Mouse (Mus musculus) gastrocnemius, postnatal 25 days (tissue): Measurements from ENCODE around the gene Syt13. TPM values are rescaled to one million over a fixed set of nuclear protein-coding genes. Genes with fewer than 3 reads are reported as not detected.

Source experiments
- DNase-seq: peaks from one replicate; pipeline ENCODE4 v3.0.0; 2022
- long read RNA-seq, 2 experiments: library from polyadenylated mRNA; stranded (forward); transcript quantifications; one replicate each; pipeline ENCODE4 v2.0.0; 2021
- total RNA-seq, 2 experiments: library from RNA; stranded (reverse); gene quantifications; 1 replicate in 1 of 2; 2 replicates in 1 of 2; pipeline ENCODE4 v1.2.3; 2021

The Syt13 gene
- under 1 TPM in 1 of 2 experiments, not detected in 1; 0.15 TPM for total RNA-seq
- long read RNA-seq, experiment 1, result 0 reads
- long read RNA-seq, experiment 2, result 0 reads

GRCm38 (mm10) chr2:92914933-92915553 is at the start of gene Syt13:
Gene Syt13, plus strand, starts transcription at chr2:92915098.
- peak; percentile 16 for DNase-seq

GRCm38 (mm10) chr2:92866616-92867015 is 48.3 kb upstream of the Syt13 start:
- no peak for DNase-seq

DNA sequence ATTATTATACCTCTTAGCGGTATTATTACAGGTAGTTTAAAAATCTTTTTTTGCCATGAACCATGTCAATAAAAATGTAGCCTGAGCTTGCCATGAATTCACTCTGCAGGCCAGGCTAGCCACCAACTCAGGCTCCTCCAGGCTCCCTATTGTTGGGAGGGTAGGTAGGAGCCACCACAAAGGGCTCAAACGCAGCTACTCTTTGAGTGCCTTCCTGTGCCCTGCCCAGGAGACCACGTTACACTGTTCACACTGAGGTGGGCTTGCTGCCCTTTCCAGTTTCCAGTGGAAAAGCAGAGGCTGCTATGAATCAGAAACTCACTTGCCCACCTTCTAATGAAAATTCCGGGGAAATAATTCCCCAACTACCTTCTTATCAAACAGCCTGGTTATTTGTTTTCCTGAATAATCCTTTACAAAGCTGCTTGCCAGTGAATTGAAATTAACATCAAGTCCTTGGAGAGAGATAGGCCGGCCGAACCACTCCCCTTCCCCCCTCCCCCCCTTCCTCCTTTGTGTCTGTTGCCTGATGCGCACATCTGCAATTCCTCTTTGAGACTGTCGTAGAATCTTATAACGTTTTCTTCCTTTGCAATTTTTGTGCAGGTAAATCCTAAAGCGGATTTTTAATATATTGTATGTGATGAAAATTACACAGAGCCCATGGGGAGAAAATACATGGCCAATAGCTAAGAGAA is 44.6 kb upstream of the Syt13 start:
- DNase-seq, result no peak

DNA sequence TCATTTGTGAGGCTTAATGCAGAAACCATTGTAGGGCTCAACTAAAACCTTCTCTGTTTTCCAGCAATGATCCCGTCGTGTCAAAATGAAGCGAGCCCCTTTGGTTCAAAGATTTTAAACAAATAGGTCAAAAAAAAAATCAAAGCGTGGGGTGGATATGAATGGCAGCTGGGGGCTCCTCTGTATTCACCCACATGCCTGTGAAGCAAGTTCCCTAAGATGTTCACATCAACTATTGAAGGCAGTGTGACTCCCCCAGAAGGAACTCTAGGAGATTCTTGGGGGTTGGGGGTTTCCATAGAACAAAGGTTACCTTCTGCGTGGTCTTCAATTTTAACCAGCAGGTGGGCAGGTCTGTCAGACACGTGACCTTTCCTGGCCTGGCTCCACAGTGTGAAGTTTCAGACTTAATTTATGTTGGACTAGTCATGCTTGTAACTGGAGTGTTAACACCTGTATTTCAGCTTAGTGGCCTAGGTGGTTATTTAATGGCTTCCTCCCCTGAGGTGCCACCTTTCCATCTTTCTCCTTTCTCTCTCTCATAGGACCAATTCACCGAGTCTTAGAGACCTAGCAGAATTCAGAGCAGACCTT is 43.7 kb upstream of the Syt13 start:
- DNase-seq, result no peak

GRCm38 (mm10) chr2:92872652-92873051 is 42.2 kb upstream of the Syt13 start:
- no peak for DNase-seq

- no peak for DNase-seq
Measured at GRCm38 (mm10) chr2:92874592-92874991, 40.3 kb upstream of the Syt13 start.

DNA sequence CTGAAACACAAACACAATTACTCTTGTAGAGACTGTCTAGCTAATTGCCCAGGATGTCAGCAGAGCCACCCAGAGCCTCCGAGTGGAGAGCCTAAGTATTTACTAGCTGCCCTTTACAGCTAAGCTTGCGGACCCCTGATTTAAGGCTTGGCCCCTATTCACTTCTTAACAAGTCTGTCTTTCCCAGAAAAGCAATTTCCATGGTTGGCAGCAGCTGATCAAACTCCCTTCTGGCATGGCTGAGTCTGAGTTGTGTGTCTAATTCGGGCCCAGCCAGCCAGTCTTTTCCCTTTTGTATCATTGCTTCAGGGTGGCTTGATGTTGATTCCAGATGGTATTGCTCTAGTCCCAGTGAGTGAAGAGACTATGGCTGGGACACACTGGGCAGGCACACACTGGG is 37.4 kb upstream of the Syt13 start:
- DNase-seq, result no peak

DNA sequence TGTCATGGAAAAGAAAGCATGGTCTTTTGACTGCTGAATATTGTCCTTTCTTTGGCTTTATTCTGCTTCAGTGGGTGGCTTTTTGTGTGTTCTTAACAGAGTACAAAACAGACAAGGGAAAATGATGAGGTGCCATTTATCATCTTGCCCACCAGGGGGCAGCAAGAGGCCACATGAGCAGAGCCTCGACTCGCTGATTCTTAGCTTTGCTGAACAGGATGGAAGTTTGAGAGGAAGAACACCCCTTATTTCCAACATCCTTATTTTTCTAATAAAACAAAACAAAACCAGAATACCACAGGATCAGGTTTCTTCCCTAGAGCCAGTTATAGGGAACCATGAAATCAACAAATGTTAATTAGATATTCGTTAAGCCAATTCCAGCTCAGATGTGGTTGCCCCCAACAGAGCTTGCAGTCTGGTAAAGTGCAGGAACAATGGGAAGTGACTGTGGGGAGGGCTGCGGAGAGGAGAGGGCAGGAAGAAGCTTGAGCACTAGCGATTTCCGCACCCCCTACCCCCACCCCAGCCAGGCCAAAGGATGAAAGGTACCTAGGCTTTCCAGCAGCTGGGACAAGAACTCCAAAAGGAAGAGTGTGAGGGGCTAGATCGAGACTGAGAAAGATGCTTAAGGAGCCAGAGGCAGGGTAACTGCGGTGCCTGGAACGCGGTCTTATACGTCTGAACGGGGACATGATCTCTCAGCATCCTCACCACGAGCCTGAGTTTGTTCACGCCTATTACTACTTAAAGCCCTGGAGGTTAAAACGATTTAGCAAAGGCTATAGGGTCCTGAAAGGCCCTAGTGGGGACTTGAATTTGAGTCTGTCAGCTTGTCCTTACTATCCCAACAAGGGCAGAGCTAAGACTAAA is 31.6 kb upstream of the Syt13 start:
- DNase-seq, result no peak

DNA sequence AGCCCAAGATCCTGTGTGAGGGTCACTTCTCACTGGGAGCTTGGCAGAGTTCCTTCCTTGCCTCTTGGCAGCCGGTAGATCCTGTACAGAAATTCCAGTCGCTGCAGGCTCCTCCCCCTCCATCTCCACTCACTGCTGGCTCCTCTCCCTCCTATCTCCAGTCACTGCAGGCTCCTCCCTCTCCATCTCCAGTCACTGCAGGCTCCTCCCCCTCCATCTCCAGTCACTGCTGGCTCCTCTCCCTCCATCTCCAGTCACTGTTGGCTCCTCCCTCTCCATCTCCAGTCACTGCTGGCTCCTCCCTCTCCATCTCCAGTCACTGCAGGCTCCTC is 31.0 kb upstream of the Syt13 start:
- DNase-seq, result no peak

GRCm38 (mm10) chr2:92884976-92885375 is 29.9 kb upstream of the Syt13 start:
- DNase-seq, result no peak

- DNase-seq, result no peak
Measured at GRCm38 (mm10) chr2:92886862-92887261, 28.0 kb upstream of the Syt13 start.

- DNase-seq, result no peak
Measured at GRCm38 (mm10) chr2:92892524-92892923, 22.4 kb upstream of the Syt13 start.

- no peak for DNase-seq
Measured at GRCm38 (mm10) chr2:92903650-92904049, 11.2 kb upstream of the Syt13 start.

DNA sequence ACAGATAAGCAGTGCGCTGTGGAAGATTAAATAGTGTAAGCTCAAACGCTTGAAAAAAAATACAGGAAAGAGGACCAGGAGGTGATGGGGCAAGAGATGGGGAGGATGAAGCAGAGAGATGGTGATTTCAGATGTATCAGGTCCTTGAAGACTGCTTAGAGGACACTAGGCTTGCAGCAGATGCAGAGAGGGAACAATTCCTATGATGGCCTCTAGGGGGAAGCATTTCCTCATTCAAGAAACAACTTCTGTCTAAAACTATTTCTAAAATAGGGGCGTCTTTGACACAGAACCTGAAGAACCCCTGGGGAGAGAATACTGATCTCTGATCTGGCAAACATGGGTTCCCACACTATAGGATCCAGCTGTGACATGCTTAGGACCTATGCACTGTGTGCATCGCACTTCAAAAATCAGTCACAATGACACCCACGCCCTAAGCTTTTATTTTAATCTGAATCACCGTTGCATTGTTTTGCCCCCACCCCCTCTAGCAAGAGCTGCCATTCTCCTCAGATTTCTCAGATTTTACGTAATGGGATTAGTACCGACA is 10.5 kb upstream of the Syt13 start:
- no peak for DNase-seq

DNA sequence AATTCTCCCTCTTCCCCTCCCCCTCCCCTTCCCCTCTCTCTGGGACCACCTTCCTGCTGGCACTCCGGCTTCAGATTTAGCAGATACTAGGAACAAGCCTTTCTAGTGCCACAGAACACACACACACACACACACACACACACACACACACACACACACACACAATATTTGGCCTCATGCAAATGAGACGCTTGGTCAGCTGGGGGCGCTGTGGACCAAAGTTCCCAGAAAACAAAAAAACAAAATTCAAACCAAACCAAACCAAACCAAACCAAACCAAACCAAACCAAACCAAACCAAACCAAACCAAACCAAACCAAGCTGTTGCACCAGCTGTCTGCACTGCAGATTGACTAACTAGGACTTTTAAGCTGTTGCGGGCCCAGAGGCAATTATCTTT is 4.5 kb upstream of the Syt13 start:
- DNase-seq, result no peak

- DNase-seq, result no peak
Measured at GRCm38 (mm10) chr2:92912312-92912711, 2.6 kb upstream of the Syt13 start.

DNA sequence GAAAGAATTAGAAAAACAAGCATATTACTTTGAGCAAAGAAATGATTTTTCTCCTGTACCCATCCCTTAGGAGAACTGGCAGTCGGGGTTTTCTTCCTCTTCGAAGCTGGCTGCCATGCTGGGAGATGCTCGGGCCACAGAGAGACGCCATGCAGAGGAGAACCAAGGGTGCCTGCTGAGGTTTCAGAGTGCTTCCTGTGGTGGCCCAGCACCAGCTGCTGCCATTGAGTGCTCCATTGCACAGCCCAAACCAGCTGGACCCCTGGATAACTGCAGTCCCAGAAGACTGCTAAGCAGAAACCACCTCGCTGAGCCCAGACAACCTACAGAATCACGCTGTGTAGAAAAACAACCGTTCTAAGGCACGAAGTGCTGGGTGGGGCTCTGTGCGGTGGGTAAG is 1.6 kb upstream of the Syt13 start:
- DNase-seq, result no peak

GRCm38 (mm10) chr2:92915659-92916631 is 1.0 kb downstream of the Syt13 start:
- DNase-seq, result no peak

- peak; percentile 12 for DNase-seq
Measured at GRCm38 (mm10) chr2:92917405-92918142, 2.7 kb downstream of the Syt13 start.

DNA sequence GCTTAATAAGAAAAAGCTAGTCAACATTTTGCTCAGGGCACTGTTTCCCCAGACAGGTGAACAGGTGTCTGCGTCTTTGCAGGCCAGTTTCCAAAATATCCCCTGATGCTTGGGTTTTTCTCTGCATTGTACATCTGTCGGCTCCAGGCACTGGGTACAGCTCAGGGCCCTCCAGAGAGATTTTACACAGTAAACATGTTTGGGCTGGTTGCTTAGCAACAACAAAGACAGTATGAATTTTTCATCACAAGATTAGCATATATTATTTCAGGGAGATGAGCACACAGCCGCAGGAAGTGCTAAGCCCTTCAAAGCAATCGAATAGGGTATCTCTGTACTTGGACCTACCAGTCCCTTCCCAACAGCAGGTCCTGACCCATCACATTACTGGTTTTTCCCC is 5.8 kb downstream of the Syt13 start:
- no peak for DNase-seq
